ENCODE assay signal across 21 mouse cellular contexts in genomic region chr11:70384136-70384535, GRCm38 (mm10). TPM values are rescaled to one million over a fixed set of nuclear protein-coding genes. Genes with fewer than 3 reads are reported as not detected.
DNase-seq lines count a peak whose midpoint lies in the region; ATAC-seq lines count a peak whose summit lies in the region.
"Had no signal": no experiment of that assay in that cellular context is flagged by ENCODE, and none has a peak within 500 bp of the region (broad histone marks: within the 10 kb centered on the region; RNA-seq: fewer than 3 reads in every experiment).

No protein-coding gene starts in this region.

- no peak overlapping the region for H3K9ac ChIP-seq in intestine, embryonic 15.5 days
- H3K9ac ChIP-seq: forebrain, embryonic 13.5 days; forebrain, postnatal 0 days; heart, embryonic 12.5 days; hindbrain, embryonic 15.5 days had no signal

- intact Hi-C loops in heart, postnatal 10 days (cut with DNase I): loop anchor here (5.0 kb wide), 1 partner anchor 142 kb away; no protein-coding TSS in a partner anchor

- no peaks in the 10 kb centered on the region for H3K27me3 ChIP-seq in intestine, embryonic 15.5 days (replicated peaks)
- H3K27me3 ChIP-seq: forebrain, embryonic 13.5 days; heart, embryonic 12.5 days; hindbrain, embryonic 15.5 days had no signal

- no peak overlapping the region for H3K4me2 ChIP-seq in intestine, embryonic 15.5 days (replicated peaks)
- H3K4me2 ChIP-seq: forebrain, embryonic 13.5 days; heart, embryonic 12.5 days; hindbrain, embryonic 15.5 days had no signal

- H3K4me1 ChIP-seq in intestine, embryonic 15.5 days (replicated peaks): no peaks in the 10 kb centered on the region
- H3K4me1 ChIP-seq: embryonic facial prominence, embryonic 10.5 days; forebrain, embryonic 13.5 days; hindbrain, embryonic 15.5 days had no signal

- no peak for ATAC-seq in intestine, embryonic 15.5 days
- ATAC-seq: CD4-positive, CD25-positive, alpha-beta regulatory T cell, adult 4 months; forebrain, embryonic 13.5 days; forebrain, postnatal 0 days had no signal

- peak; percentile 42 to 86 for DNase-seq in adrenal gland, adult (ENCODE audit: inconsistent age in 2 of 2, low spot score in 1 of 2)
- no peak for DNase-seq in adrenal gland, postnatal 4 days (ENCODE audit: low spot score in 2 of 2)
- DNase-seq in heart, adult 11 months: peak; percentile 21
- no peak for DNase-seq in heart, postnatal 10 days
- DNase-seq in testis, postnatal 10 days (ENCODE audit: low spot score): peak; percentile 22
- no peak for DNase-seq in testis, postnatal 14 days (ENCODE audit: low spot score)
- DNase-seq: B cell, adult 2 months; cerebellum, adult 11 months; cerebellum, adult 8-10 months; cerebellum, postnatal 25 days; forebrain, postnatal 0 days; gastrocnemius, postnatal 14 days; heart, postnatal 36 days had no signal

- no peak overlapping the region for H3K27ac ChIP-seq in intestine, embryonic 15.5 days
- H3K27ac ChIP-seq: embryonic facial prominence, embryonic 10.5 days; forebrain, embryonic 13.5 days; hindbrain, embryonic 15.5 days had no signal

- H3K36me3 ChIP-seq in intestine, embryonic 15.5 days: 0 out of 2 replicates have a peak, but pooled peaks cover 4% of the 10 kb centered on the region

- 86% methylated on average over 3 of the region's 3 CpGs for WGBS in intestine, embryonic 15.5 days

- no peak overlapping the region for H3K4me3 ChIP-seq in intestine, embryonic 15.5 days (replicated peaks)
- H3K4me3 ChIP-seq: embryonic facial prominence, embryonic 10.5 days; forebrain, embryonic 13.5 days; heart, embryonic 12.5 days; hindbrain, embryonic 15.5 days had no signal

- H3K9me3 ChIP-seq in intestine, embryonic 15.5 days: no peaks in the 10 kb centered on the region
- H3K9me3 ChIP-seq: embryonic facial prominence, embryonic 10.5 days; forebrain, embryonic 13.5 days; G1E; heart, embryonic 12.5 days; hindbrain, embryonic 15.5 days had no signal

RNA-seq across cellular contexts. Expression of gene Pelp1, which starts 25.7 kb away (rescaled TPM):
- 10 to 100 TPM; 37.2 to 40.5 TPM for total RNA-seq in adrenal gland, postnatal 4 days (2021)
- total RNA-seq in heart, postnatal 10 days (2021): 10 to 100 TPM; 22.3 to 26.1 TPM
- 31.9 and 32.6 TPM in 2 replicates for polyA plus RNA-seq in intestine, embryonic 15.5 days (2015; fragmentation: Nextera tagmentation; extraction: Ambion mirVana)

RNA-seq across cellular contexts. Expression of gene Alox15, which starts 32.3 kb away (rescaled TPM):
- 1 to 10 TPM in 1 of 2 experiments, under 1 TPM in 1; 0.95 to 1.5 TPM for total RNA-seq in adrenal gland, postnatal 4 days (2021)
- 1 to 10 TPM in 1 of 2 experiments, under 1 TPM in 1; 0.34 to 3.2 TPM for total RNA-seq in heart, postnatal 10 days (2021)
- polyA plus RNA-seq in intestine, embryonic 15.5 days (2015; fragmentation: Nextera tagmentation; extraction: Ambion mirVana): 0.67 and 0.78 TPM in 2 replicates
- total RNA-seq: forebrain, postnatal 0 days; G1E; gastrocnemius, postnatal 14 days had no signal
- polyA plus RNA-seq: CD4-positive, CD25-positive, alpha-beta regulatory T cell, adult 4 months; forebrain, postnatal 0 days; G1E; hindbrain, embryonic 11.5 days; hindbrain, embryonic 15.5 days had no signal

RNA-seq across cellular contexts. Expression of gene Arrb2, which starts 48.3 kb away (rescaled TPM):
- 10 to 100 TPM; 30.4 to 32.3 TPM for total RNA-seq in adrenal gland, postnatal 4 days (2021)
- total RNA-seq in heart, postnatal 10 days (2021): 10 to 100 TPM; 13.0 to 15.1 TPM
- polyA plus RNA-seq in intestine, embryonic 15.5 days (2015; fragmentation: Nextera tagmentation; extraction: Ambion mirVana): 13.2 and 15.4 TPM in 2 replicates

Comparison
In these comparisons a context has a peak if more than half of its experiments do, and no peak if none do; other contexts are left out.
1. DNase-seq: peak in adrenal gland, adult (2 of 2), heart, adult 11 months (single experiment) and testis, postnatal 10 days (single experiment); none in adrenal gland, postnatal 4 days (0 of 2), heart, postnatal 10 days (0 of 2) and testis, postnatal 14 days (single experiment).